Mouse (Mus musculus): ENCODE data around the gene Snrpd3.

- no peak for TF ChIP-seq CTCF (IDR thresholded peaks at IDR 0.05; ENCODE audit: low read depth)
- TF ChIP-seq EP300 (IDR thresholded peaks at IDR 0.05; ENCODE audit: low read depth): no peak
These were observed 48.6 kb downstream of the Snrpd3 start for GRCm38 (mm10) chr10:75565906-75566305.

Measured in liver, postnatal 0 days (tissue).